Mouse (Mus musculus) T-helper 1 cell (primary cell): Measurements from ENCODE around the gene Efcab11.

Experiments used
- in situ Hi-C: fragments of 300-600 bp; cut with MboI, MseI; formaldehyde crosslinking; loops from one replicate; pipeline ENCODE4 v1.15.1; 2025; ENCODE audit warnings: high pct_unique_total_duplicates

The Efcab11 gene

DNA sequence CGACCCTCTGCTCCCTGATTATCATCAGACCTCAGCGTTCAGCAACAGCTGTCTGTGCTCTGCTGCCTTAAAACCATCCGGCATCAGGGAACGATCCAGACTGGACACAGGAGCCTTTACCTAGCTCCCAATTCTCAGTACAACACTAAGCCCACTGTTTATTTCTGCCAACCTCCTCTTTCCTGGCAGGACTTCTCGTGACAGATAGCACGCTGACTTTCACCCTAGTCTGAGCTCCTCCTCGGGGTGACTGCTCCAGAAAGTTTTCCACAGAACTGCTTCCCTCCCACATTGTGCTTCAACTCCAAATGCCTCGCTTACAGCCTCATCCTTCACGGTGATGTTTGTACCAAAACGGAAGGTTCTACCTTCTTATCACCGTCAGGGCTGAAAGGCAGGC, 131.3 kb downstream of the Efcab11 start:
- in situ Hi-C loops = no loop called here

DNA sequence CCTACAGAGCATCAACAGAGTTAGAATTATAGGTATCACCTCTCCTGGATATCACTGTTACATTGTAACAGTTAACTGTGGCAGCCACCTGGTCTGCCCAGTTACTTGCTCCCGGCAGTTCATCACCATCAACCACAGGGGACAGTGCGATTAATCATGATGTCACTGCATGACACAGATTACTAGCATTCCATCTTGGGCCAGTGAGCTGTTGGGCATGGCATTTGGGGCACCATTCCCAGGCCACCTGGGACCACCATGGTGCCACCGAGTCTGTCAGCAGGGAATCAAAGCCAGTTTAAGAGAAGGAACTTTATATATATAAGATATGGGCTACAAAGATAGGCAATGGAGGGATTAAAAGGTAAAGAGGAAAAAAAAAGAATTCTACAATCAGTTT, 134.8 kb downstream of the Efcab11 start:
- in situ Hi-C loops = no loop called here

DNA sequence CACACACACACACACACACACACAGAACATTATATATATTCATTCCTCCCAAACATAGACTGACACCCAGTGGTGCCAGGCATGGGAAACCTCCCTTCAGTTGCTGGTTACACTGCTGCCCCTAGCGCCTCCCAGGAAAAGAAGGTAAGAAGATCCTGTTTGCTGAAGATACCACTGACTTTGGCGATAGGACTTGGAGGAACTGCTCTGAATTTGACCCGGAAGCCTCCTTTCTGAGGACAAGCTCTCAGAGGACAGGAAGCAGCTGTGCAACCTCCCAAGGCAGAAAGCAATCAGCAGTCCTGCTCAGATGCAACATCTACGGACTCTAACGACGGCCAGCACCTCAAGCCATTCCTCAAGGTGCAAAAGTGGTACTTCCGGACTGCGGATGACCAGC, 142.6 kb downstream of the Efcab11 start:
- in situ Hi-C loops = no loop called here

DNA sequence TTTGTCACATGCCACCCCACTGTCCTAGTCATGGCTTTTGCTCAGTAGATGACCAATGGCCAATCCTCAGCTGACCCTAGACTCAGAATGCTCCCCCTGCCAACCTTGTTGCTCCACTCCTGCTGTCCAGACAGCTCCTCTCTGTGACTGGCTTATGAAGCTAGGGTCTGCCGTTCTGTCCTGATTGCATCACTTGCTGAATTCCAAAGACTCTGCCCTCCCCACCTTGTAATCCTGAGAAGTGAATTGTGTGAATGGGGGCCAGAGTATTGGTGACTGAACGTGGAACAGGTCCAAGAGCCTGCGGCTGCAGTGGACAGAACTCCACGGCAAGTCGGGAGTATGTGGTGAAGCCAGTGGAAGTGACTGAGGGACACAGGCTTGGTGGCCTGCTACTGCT, 145.0 kb downstream of the Efcab11 start:
- in situ Hi-C loops = loop anchor here (5.0 kb wide), 1 partner anchor 288 kb away; no protein-coding TSS in a partner anchor

DNA sequence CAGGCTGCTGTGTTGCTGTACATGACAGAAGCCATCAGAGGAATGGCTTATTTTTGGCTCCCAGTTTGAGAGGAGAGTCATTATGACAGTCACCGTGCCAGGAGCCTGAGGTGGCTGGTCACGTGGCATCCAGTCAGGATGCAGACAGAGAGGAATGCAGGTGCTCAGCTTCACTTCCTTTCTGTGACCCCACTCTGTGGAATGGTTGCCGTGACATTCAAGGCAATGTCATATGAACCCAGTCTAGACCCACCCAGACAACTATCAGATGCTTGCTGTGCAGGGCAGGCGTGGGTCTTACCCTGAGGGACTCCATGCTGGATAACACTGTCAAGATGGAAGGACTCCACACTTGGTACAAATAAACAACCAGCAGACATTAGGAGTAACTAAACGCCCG, 146.0 kb downstream of the Efcab11 start:
- in situ Hi-C loops = loop anchor here (5.0 kb wide), 1 partner anchor 289 kb away; no protein-coding TSS in a partner anchor

DNA sequence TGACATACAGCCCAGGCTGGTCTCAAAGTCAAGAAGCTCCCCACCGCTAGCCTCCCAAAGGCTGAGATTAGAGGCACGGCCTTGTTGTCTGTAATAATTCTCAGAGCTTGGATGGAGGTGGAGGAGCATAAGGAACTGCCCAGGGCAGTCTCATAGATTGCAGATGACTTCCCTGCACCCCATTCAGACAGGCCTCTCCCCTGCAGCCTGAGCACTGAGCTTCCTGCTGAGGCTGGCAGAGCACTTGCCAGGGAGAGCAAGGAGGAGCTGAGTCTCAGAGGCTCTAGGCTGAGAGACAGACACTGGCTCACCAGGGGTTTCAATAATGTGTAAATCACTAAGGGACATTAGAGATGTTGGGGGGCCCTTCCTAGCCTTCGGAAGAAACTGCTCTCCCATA, 147.3 kb downstream of the Efcab11 start:
- in situ Hi-C loops = loop anchor here (5.0 kb wide), 1 partner anchor 290 kb away; no protein-coding TSS in a partner anchor

DNA sequence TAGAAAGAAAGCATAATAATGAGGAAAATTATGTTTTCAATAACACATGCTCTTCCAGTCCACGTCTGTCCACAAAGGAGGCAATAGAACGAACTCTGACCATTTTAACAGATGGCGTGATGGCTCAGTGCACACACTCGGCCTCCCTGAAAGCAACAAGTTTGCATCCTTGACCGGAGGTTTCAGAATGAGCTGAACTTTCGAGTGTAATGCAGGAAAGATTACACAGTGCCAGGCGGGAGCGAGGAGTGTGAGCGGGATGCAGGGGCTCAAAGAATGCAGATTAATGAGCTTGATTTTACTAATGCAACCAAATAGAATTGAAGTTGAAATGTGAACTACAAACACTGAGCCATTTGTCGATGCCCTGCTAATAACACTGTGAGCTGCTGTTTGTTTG, 149.1 kb downstream of the Efcab11 start:
- in situ Hi-C loops = loop anchor here (5.0 kb wide), 1 partner anchor 292 kb away; no protein-coding TSS in a partner anchor

DNA sequence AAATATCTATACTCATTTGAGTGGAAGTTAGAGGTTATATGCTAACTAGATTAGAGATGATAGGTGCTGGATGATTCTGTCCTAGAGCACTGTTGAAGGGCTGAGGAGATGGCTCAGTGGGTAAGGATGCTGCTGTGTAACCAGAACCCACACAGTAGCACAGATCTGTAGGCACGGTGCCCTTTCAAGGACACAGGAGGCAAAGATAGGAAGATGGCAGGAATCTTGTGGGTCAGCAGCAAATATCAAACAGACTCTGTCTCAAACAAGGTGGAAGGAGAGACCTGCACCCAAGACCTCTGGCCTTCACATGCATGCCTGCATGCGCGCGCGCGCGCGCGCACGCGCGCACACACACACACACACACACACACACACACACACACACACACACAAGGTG, 160.0 kb downstream of the Efcab11 start:
- in situ Hi-C loops = no loop called here

DNA sequence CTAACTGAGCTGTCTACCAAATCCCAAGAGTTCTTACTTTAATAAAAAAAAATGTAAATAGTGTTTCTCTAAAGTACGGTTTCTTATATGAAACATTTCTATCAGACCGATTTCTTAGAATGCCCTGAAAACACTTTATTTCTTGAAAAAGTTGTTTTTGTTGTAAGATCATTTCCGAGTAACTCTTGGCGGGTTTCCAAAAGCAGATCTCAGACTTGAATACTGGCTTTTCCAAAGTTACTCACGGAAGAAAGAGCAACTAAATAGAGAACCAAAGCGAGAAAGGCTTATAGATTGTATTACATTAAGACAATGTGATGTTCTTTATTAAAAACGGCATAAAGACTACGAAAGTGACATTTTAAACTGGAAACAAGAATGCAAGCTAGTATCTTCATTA, 160.4 kb downstream of the Efcab11 start:
- in situ Hi-C loops = no loop called here

DNA sequence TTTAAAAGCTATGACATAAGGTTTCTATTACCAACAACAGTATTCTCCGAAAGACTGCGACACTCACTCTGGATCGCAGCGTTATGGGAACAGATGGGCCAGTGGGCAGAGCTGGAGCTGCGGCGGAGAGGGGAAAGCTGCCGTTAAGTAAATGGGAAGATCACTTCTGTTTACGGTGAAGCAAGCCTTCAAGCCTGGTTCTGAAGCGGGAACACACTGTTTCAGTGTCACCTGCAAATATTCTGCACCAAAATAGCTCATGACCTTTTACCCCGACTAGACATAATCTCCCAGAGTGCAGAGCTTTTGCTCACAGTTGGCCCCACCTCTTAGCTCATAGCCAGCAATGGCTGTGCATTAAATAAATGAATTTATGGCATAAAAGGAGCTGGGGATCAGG, 162.9 kb downstream of the Efcab11 start:
- in situ Hi-C loops = no loop called here

DNA sequence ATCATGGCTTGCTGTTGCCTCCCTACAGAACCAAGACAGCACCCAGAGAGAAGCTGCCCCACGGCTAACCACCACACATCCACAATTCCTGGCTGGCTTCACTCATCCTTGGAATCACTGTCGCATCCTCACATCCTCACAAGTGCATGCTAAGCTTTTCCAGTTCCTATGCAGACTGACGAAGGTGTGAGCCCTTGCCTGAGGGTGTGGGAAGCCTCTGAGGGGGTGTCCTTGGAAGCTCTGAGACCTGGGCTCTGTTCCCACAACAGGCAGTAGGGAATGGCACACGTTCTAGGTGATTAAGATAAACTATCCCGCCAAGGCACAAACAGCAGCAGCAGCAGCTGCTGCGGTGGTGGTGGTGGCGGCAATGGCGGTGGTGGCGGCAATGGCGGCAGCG, 164.5 kb downstream of the Efcab11 start:
- in situ Hi-C loops = no loop called here

DNA sequence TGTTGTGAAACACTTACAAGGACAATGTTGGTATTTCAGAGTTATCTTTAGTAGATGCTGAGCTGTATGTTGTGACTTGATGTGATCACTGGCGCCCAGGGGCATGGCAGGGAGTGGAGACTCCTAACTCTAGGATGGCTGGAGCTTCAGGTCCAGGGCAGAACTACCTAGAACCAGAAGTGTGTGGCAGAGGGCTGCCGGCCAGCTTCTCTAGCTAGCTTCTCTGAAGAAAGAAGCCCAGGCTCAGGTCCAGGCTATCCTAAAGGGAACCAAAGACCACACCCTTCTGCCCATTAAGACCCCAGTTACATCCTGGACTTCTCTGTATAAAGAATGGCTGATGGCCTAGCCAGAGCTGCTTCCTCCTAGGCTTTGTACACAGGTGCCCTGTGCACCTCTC, 166.1 kb downstream of the Efcab11 start:
- in situ Hi-C loops = no loop called here

DNA sequence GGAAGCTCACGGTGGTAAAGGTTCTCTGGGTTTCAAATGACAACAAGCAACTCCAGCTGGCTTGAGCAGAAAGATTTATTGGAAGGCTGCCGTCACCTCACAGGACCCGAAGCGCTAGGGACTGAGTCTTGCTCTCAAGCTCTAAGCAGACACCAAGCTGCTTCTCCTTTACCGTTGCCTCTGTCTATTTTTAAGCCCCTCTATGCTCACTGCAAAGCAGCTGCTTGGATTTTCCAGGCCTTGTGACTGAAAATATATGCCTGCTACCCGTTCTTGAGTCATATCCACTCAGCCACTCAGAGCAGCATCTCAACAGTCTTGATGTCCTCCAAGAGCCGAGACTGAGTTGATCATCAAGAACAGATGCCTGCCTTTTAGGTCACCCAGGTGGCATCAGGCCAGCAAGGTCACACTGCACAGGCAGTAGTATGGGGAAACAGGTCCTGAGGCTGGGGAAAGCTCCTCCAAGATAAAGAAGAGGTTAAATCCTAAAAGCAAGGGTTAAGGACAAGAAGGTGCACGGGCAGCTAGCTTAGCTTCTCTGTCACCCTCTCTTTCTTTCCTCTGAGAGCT, 168.1 kb downstream of the Efcab11 start:
- in situ Hi-C loops = no loop called here

DNA sequence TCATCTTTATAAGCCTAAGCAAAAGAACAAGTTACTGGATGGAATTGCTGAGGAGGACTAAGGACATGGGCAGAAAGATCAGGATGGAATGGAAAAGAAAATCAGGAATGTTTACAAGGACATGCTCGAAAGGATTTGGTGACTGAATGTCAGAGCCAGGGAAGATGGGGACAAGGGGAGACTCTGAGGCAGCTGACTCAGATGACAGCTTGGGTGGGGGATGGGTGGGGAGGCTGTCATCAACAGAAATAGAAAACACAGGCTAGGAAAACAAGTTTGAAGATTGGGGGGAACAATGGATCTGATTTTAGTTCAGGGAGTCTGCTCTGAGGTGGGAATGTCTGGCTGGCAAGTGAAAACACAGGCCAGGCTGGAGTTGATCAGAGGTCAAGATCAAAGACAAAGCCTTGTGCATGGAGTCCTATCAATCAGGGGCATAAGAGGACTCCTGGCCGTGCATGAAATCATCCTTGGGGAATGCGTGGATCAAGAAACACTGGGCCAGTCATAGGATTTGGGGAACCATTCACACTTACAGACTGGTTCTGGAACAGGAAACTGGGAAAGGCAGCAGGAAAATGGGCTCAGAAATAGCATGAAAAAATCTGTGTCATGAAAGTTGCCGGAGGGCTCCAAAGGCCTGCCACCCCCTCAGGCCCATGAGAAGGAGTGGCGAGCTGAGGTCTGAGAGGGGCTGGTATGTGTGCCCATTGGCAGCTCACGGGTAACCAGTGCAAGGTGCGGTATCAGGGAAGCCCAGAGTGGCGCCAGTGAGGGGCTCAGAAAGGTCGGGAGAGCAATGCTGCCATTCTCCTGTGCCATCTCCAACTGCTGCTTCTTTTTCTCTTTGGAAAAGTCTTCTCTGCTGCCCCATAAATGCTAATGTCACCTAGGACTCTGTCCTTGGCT, 168.9 kb downstream of the Efcab11 start:
- in situ Hi-C loops = no loop called here

DNA sequence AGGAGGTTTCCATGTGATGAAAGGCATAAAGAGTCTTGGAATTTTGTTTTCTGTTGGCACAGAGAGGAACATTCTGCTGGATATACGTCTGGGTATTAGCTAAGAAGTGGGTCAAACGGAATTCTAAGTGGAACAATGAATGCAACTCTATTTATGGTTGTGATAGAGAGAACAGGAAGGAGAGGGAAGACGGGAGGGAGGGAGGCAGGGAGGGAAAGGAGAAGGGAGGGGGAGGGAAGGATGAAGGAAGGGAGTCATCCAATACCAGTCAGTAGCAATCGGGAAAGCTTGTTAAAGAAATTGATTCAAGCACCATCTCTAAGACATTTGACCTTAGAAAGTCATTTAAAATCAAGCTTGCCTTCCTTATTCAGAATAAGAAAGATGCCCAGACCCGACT, 172.0 kb downstream of the Efcab11 start:
- in situ Hi-C loops = no loop called here

DNA sequence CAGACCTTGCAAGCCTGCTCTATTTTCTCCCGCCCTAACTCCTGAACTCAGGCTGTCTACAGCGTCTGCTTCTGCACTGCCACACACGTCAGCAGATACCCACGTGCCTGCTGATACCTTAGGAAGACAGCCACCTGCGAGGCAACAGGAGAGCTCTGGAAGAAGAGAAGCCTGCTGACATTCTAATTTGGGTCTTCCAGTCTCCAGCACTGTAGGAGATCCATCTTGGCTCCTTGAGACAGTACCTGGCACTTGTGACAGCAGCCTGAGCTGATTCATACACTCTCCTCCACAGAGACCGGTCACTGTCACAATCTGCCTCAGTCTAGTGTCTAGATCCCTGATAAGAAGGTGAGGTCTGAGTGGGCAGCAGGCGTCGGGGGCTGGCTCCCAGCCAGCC, 182.0 kb downstream of the Efcab11 start:
- in situ Hi-C loops = no loop called here

DNA sequence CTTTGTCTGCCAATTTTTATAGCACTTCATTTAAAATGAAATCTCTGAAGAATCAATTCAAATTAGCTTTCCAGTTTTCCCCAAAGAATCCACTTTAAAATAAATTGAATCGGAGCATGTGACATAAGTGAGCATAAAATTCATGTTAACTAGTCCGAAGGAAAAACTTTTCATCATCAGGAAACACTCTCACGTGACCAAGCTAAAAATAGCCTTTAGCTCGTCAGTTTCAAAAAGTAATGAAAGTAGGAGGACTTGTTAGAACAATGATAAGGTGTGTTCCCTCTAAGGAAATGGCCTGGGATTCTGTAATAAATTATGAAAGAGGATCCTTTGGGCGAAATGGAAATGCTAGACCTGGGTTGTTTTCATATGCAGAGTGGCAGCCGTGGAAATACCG, 183.9 kb downstream of the Efcab11 start:
- in situ Hi-C loops = no loop called here

DNA sequence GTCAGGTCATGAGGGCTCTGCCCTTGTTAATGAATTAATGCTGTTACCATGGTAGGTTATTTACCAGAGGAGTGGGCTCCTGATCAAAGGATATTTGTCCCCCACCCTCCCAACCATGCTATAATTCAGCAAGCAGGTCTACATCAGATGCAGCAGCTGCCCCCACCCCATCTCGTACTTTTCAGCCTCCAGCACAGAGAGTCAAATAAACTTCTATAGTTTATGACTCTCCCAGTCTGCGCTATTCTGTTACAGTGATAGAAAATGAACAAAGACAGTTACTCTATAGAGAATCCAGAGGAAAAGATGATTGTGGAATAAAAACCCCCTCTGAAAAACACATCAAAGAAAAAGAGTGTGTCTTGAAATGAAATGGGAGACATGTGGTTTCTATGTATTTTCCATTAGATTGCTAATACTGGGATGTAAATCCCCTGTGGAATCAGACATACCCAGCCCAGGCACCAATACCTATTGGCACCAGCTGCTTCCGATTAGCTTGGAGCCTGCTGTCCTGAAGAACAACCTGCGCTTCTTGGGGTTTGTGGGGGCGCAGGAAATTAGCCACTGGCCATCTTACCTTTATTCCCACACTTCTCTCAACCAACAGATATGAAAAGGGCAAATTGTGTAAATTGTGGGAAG, 184.7 kb downstream of the Efcab11 start:
- in situ Hi-C loops = no loop called here

DNA sequence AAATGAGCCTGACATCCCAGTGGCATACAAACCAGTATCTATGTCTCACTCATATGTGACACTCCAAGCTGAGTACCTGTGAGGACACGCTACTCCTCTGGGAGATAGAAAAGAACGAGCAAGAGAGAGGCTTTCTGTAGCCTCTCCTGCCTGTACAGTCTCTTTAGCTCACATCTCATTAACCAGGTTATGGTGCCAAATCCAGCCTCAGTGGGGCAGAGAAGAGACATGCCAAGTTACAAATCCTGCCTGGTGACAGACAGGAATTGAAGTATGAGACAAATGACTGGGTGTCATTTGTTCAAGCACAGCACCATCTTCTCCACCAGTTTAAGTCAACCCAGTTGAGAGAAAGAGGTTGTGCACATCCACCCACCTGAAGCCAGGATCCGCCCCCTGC, 190.2 kb downstream of the Efcab11 start:
- in situ Hi-C loops = no loop called here

DNA sequence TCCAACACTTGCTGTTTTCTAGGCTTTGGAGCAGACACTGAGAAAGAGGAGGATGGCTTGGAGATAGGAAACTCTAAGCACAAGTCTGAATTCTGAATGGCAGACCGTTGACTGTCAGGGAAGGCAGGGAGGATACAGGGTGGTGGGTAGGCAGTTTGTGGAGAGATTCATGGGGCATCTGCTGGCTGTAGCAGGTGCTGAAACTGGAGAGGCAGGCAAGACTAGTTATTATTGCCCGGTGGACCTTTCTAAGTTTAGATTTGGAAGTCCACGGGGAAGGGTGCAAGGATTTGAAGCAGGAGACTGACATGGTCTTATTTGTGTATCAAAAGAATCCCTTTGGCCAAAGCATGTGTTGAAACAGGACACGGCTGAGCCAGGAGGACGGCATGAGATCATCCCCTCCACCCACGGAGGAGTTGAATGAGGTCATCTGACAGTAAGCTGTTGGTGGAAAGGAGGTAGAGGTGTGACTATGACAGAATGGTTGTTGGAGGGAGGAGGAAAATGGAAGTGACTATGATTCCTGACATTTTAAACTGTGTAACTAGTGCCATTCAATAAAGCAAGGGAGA, 197.7 kb downstream of the Efcab11 start:
- in situ Hi-C loops = loop anchor here (5.0 kb wide), 1 partner anchor 49 kb away; no protein-coding TSS in a partner anchor

DNA sequence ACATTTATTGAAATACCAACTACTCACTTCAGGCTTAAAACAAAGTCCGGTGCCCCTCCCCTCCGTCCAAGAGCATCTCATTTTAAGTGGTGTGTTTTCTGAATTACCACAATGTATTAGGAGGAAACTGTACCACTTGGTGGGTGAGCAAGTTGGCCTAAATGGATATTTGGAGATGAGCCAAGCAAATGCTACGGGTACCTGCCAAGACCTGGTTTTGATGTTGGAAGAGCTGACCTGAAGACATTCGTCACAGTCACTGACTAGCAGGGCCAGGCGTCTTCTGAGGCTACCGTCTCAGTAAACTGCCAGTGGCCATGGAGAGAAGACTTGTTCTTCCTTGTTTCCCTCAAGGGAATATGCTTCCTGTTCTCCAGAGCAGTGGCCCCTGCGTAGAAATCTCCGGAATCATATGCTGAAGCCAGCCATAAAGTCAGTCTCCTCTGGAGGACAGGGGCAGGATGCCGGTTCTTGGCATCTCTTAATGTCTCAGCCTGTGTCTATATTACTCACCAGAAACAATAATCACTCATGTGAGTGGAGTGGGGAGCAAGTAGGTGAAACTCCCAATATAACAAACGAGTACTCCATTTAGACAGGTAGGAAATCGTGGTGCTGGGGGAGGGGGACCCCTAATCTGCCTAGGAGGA, 198.7 kb downstream of the Efcab11 start:
- in situ Hi-C loops = loop anchor here (5.0 kb wide), 1 partner anchor 48 kb away; no protein-coding TSS in a partner anchor

DNA sequence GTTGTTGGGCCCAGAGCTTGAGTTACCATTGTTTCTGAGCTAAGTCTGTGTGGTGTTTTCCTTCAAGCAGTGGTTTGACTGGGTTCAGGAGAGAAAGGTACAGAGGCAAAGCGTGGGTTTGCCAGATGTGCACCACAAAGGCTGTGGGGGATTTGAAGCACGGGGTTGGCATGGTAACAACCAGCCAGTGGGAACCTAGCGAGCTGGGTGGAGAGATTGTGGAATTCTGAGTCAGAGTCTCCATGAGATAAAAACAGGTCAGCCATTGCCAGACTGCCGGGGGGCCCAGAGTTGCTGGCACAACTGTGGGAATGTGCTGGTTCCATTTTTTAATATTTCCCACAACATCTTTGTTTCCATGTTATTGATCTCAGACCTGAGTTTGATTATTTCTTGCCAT, 202.6 kb downstream of the Efcab11 start:
- in situ Hi-C loops = no loop called here
